Mouse (Mus musculus): ENCODE results near the gene Cp. TPM values are rescaled to one million over a fixed set of nuclear protein-coding genes. Genes with fewer than 3 reads are reported as not detected.

The Cp gene
- polyA plus RNA-seq, 1 experiment from 2014 or later, result 76.4 TPM

DNA sequence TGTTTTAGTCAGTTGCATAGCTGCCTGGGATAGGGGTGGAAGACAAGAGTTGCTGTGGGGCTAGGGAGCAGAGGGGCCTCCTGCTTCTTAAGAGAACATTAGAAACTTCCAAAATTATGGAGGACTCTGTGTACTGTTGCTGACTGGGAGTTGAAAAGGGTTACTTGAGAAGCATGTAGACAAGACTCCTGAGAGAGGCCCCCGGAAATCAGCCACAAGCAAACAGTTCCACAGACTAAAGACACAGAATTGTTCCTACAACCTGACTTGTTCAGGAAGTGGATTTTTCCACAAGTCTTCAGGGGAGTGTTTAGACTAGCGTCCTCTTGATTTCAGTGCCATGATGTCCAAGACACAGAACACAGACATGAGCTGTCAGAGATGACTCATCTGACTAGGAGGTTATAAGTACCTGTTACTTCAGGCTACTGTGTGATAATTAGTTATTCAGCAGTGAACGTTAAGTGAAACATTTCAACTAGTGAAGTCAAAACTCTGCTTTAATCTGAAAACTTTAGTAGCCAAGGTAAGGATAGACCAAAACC lies 3.8 kb downstream of the Cp start:
- ATAC-seq (no peak), DNase-seq (ENCODE audit: low spot score) (no peak)
- Histone ChIP-seq H3K27me3 (replicated peaks; ENCODE audit: insufficient read depth, low read length) (no peaks in the 10 kb centered on the region), H3K4me1 (ENCODE audit: insufficient read depth, low read depth, low read length) (no peaks in the 10 kb centered on the region; the same call in 1 of the 2 replicates), H3K9me3 (ENCODE audit: low read length) (no peaks in the 10 kb centered on the region), H3K4me2 (replicated peaks; ENCODE audit: low read depth, low read length) (no peak overlapping the region), H3K4me3 (ENCODE audit: low read depth, low read length) (no peak overlapping the region), H3K27ac (ENCODE audit: low read length) (no peak overlapping the region), H3K9ac (replicated peaks; ENCODE audit: low read depth) (no peak overlapping the region), H3K36me3 (ENCODE audit: insufficient read depth, low read length) (no peaks in the 10 kb centered on the region)
- TF ChIP-seq EP300 (IDR thresholded peaks at IDR 0.05) (no peak), CTCF (IDR thresholded peaks at IDR 0.05) (no peak)
- WGBS, result 42% methylated on average over 3 of the region's 3 CpGs

DNA sequence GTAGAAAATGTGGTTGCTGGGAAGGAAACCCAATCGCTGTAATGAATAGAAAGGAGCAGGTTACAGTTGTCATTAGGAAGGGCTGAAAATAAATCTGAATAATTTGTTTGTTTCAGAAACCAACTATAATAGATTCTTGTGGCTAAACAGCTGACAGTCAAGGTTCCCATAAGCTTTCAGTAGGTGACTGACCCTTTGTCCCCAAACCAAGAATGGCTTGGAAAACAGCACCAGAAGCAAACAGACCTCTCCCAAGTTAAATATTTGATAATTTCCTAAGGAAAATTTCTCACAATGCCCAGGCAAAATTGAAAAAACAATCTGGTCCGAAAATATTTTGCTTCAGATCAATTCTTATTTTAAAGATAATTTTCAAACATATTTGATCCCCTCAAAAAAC lies 4.5 kb downstream of the Cp start:
- no peak for ATAC-seq
- H3K27me3 ChIP-seq (replicated peaks; ENCODE audit: insufficient read depth, low read length), result no peaks in the 10 kb centered on the region
- WGBS, result 72% methylated on average over 2 of the region's 2 CpGs
- no peak overlapping the region for H3K27ac ChIP-seq (ENCODE audit: low read length)
- TF ChIP-seq EP300 (IDR thresholded peaks at IDR 0.05), result no peak
- TF ChIP-seq CTCF (IDR thresholded peaks at IDR 0.05), result no peak
- H3K36me3 ChIP-seq (ENCODE audit: insufficient read depth, low read length), result no peaks in the 10 kb centered on the region
- H3K9ac ChIP-seq (replicated peaks; ENCODE audit: low read depth), result no peak overlapping the region
- H3K4me1 ChIP-seq (ENCODE audit: insufficient read depth, low read depth, low read length), result no peaks in the 10 kb centered on the region; the same call in 1 of the 2 replicates
- no peaks in the 10 kb centered on the region for H3K9me3 ChIP-seq (ENCODE audit: low read length)
- DNase-seq (ENCODE audit: low spot score), result no peak
- H3K4me2 ChIP-seq (replicated peaks; ENCODE audit: low read depth, low read length), result no peak overlapping the region
- no peak overlapping the region for H3K4me3 ChIP-seq (ENCODE audit: low read depth, low read length)

DNA sequence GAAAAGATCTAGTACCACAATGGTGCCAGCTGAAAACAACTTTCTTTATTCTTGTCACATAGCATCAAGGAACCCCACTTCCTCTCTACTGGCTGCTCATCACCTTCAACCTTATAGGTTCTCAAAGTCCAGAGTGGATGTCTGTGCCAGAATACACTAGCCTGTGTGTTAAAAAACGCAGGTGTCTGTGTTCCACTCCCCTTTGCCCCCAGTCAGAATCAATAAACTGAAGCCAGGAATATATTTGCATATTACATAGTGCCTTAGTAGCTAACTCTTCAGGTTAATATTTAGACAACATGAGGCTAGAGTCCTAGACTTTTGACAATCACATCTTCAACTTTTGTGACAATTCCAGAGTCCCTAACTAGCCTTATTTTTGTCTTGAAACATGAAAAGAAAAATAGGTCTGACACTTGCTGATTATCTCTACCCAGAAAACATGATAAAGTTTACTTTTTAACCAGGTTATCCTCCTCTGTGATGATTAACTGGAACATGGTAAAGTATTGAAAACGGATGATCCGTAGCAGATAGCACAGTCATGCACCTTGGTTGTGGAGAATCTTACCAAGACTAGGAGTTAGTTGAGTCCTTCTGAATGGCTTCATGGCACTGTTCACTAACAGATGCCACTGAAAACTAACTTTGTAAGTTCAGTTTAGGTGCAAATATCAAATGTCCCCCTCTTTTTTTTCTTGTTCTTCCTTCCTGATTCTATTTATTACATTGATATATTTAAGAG lies 6.1 kb downstream of the Cp start:
- TF ChIP-seq CTCF (IDR thresholded peaks at IDR 0.05), result no peak
- no peak for TF ChIP-seq EP300 (IDR thresholded peaks at IDR 0.05)
- Histone ChIP-seq H3K36me3 (ENCODE audit: insufficient read depth, low read length) (no peaks in the 10 kb centered on the region), H3K27ac (ENCODE audit: low read length) (no peak overlapping the region), H3K9me3 (ENCODE audit: low read length) (no peaks in the 10 kb centered on the region), H3K9ac (replicated peaks; ENCODE audit: low read depth) (no peak overlapping the region), H3K27me3 (replicated peaks; ENCODE audit: insufficient read depth, low read length) (no peaks in the 10 kb centered on the region), H3K4me3 (ENCODE audit: low read depth, low read length) (no peak overlapping the region), H3K4me1 (ENCODE audit: insufficient read depth, low read depth, low read length) (no peaks in the 10 kb centered on the region; the same call in 1 of the 2 replicates), H3K4me2 (replicated peaks; ENCODE audit: low read depth, low read length) (no peak overlapping the region)
- WGBS, result 76% methylated on average over 3 of the region's 3 CpGs
- ATAC-seq (no peak), DNase-seq (ENCODE audit: low spot score) (no peak)

DNA sequence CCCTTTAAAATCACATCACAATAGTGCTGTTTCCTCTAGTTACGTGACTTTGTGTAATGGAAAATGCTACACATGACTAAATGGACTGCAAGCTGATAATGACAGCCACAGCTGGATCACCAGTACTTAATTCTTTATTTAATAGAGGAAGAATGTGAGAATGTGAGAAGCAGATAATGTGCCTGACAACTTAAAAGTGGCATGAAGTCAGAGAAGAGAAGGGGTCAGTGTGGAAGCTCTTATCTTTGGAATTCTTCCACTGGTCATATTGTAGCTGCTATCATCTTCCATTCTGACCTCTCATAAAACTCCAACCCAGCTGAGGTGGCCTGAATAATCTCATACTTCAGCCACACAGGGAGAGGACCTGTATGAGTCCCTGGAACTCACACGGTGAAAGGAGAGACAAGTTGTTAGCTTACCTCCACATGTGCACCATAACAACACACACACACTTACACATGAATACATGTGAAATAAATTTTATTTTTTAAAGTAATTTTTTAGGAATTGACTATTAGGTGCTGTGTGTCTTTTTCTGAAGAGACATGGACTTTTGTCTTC lies 7.9 kb downstream of the Cp start:
- Histone ChIP-seq H3K9me3 (ENCODE audit: low read length) (no peaks in the 10 kb centered on the region), H3K36me3 (ENCODE audit: insufficient read depth, low read length) (no peaks in the 10 kb centered on the region), H3K4me3 (ENCODE audit: low read depth, low read length) (no peak overlapping the region), H3K27me3 (replicated peaks; ENCODE audit: insufficient read depth, low read length) (no peaks in the 10 kb centered on the region), H3K27ac (ENCODE audit: low read length) (no peak overlapping the region), H3K4me2 (replicated peaks; ENCODE audit: low read depth, low read length) (no peak overlapping the region), H3K4me1 (ENCODE audit: insufficient read depth, low read depth, low read length) (no peaks in the 10 kb centered on the region), H3K9ac (replicated peaks; ENCODE audit: low read depth) (no peak overlapping the region)
- WGBS, result 52% methylated on average over 2 of the region's 2 CpGs
- ATAC-seq (no peak), DNase-seq (ENCODE audit: low spot score) (peak; percentile 17)
- TF ChIP-seq EP300 (IDR thresholded peaks at IDR 0.05) (no peak), CTCF (IDR thresholded peaks at IDR 0.05) (no peak)

DNA sequence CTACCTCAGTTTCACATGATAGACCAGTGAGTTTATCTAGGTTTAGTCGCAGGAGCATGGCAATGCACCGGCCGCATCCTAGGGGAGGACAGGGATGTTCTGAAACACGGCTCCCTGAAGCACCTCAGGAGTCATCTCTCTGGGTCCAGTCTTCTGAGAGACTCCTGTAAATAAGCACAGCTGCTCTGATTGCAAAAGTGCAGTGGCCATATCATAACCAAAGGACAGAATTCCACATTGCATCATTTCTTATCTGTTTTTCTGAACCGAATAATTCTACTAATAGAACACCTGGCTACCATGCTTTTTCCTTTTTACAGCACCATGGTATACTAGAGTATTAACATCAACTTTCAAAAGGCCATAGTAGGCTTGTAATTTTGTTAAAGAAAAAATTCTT lies 8.4 kb downstream of the Cp start:
- Histone ChIP-seq H3K4me3 (ENCODE audit: low read depth, low read length) (no peak overlapping the region), H3K27ac (ENCODE audit: low read length) (no peak overlapping the region), H3K27me3 (replicated peaks; ENCODE audit: insufficient read depth, low read length) (no peaks in the 10 kb centered on the region), H3K9ac (replicated peaks; ENCODE audit: low read depth) (no peak overlapping the region), H3K4me1 (ENCODE audit: insufficient read depth, low read depth, low read length) (no peaks in the 10 kb centered on the region), H3K9me3 (ENCODE audit: low read length) (no peaks in the 10 kb centered on the region), H3K4me2 (replicated peaks; ENCODE audit: low read depth, low read length) (no peak overlapping the region), H3K36me3 (ENCODE audit: insufficient read depth, low read length) (no peaks in the 10 kb centered on the region)
- DNase-seq (ENCODE audit: low spot score) (no peak), ATAC-seq (no peak)
- TF ChIP-seq CTCF (IDR thresholded peaks at IDR 0.05) (no peak), EP300 (IDR thresholded peaks at IDR 0.05) (no peak)
- WGBS, result 76% methylated on average over 5 of the region's 5 CpGs

DNA sequence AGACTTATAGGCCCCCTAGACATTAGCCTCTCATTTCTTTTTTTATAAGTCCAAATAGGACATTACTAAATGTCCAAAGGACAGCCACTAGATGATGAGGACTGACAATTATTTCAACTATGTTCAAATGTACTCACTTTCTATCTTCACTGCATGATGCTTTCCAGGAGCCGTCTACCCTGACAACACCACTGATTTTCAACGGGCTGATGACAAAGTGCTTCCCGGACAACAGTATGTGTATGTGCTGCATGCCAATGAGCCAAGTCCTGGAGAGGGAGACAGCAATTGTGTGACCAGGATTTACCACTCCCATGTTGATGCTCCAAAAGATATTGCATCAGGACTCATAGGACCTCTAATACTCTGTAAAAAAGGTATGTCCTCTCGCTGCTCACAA lies 9.2 kb downstream of the Cp start:
- H3K36me3 ChIP-seq (ENCODE audit: insufficient read depth, low read length), result no peaks in the 10 kb centered on the region
- H3K4me1 ChIP-seq (ENCODE audit: insufficient read depth, low read depth, low read length), result no peaks in the 10 kb centered on the region
- H3K27ac ChIP-seq (ENCODE audit: low read length), result no peak overlapping the region
- WGBS, result 82% methylated on average over 4 of the region's 4 CpGs
- no peak overlapping the region for H3K4me3 ChIP-seq (ENCODE audit: low read depth, low read length)
- DNase-seq (ENCODE audit: low spot score) (no peak), ATAC-seq (no peak)
- H3K9ac ChIP-seq (replicated peaks; ENCODE audit: low read depth), result no peak overlapping the region
- TF ChIP-seq CTCF (IDR thresholded peaks at IDR 0.05), result no peak
- no peak for TF ChIP-seq EP300 (IDR thresholded peaks at IDR 0.05)
- H3K27me3 ChIP-seq (replicated peaks; ENCODE audit: insufficient read depth, low read length), result no peaks in the 10 kb centered on the region
- no peaks in the 10 kb centered on the region for H3K9me3 ChIP-seq (ENCODE audit: low read length)
- H3K4me2 ChIP-seq (replicated peaks; ENCODE audit: low read depth, low read length), result no peak overlapping the region
